Mouse (Mus musculus) embryonic facial prominence, embryonic 12.5 days (tissue): ENCODE measurements around the gene Olfr1128. TPM values are rescaled to one million over a fixed set of nuclear protein-coding genes. Genes with fewer than 3 reads are reported as not detected.
"Not testable (repeated sequence)": the region's sequence is repeated elsewhere in the genome, so short reads cannot be mapped to it uniquely, and the experiment has no call there.

Experiments used
- ATAC-seq: fragments of 200-750 bp; cut with Nextera tagmentation; 2 replicates; pipeline ENCODE4 v1.8.0; 2017; ENCODE audit not compliant: insufficient number of reproducible peaks, insufficient read depth, low FRiP score, low TSS enrichment
- H3K27ac ChIP-seq: fragments of 300-500 bp; sonication (generic); 2 replicates; pipeline ENCODE4 v1.5.1; 2016; ENCODE audit warnings: mild to moderate bottlenecking
- H3K27me3 ChIP-seq: fragments of 300-500 bp; sonication (generic); 2 replicates; pipeline ENCODE4 v1.6.1; 2016; ENCODE audit warnings: mild to moderate bottlenecking, moderate library complexity
- H3K36me3 ChIP-seq: fragments of 300-500 bp; sonication (generic); 2 replicates; pipeline ENCODE4 v1.6.1; 2016; ENCODE audit warnings: mild to moderate bottlenecking
- H3K4me1 ChIP-seq: fragments of 300-500 bp; sonication (generic); 2 replicates; pipeline ENCODE4 v1.6.1; 2016
- H3K4me2 ChIP-seq: fragments of 300-500 bp; sonication (generic); replicated peaks from 2 replicates; pipeline ENCODE4 v1.6.1; 2016; ENCODE audit warnings: mild to moderate bottlenecking, moderate library complexity
- H3K4me3 ChIP-seq: fragments of 300-500 bp; sonication (generic); 2 replicates; pipeline ENCODE4 v1.5.1; 2016; ENCODE audit warnings: mild to moderate bottlenecking
- H3K9ac ChIP-seq: fragments of 300-500 bp; sonication (generic); 2 replicates; pipeline ENCODE4 v1.6.1; 2016; ENCODE audit warnings: mild to moderate bottlenecking, moderate library complexity
- H3K9me3 ChIP-seq: fragments of 300-500 bp; sonication (generic); 2 replicates; pipeline ENCODE4 v1.6.1; 2016; ENCODE audit warnings: mild to moderate bottlenecking, moderate library complexity
- WGBS: fragments of 180-500 bp; shearing (Covaris S2); methylation state at CpG from one replicate; pipeline ENCODE4 v1.1.7; 2016; 5-methylcytosine and 5-hydroxymethylcytosine counted together
- polyA plus RNA-seq: library from polyadenylated mRNA; unstranded; fragments of >200 nt; fragmentation: Nextera tagmentation; extraction: Ambion mirVana; gene quantifications from 2 replicates; pipeline ENCODE4 v1.2.1, GENCODE M21; 2016

Gene Olfr1128
- polyA plus RNA-seq, result not detected in 2 replicates

DNA sequence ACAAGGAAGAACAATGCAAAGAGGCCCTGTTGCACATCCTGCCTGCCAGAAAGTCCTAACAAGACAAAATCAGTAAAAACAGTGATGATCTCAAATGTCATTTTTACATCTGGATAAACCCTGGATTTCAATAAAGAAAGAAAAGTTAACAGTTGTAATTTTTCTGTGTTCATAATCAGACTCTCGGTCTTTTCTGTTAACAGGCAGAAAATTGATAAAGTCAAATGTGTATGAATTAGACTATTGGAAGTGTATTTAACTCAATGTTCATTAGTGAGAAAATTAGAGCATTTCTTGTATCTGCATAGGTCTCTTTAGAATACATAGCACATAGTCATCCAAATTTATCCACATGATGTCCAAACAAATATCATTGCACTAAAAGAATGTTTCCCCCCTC lies at the start of gene Olfr1128:
Gene Olfr1128 (minus strand): TSS at position 101 of the 400 bp plus-strand sequence.
- no peak within 1 kb of the TSS for H3K4me3 ChIP-seq
- H3K36me3 ChIP-seq, result no peaks in the 10 kb centered on the region
- no peaks in the 10 kb centered on the region for H3K4me1 ChIP-seq
- no peaks in the 10 kb centered on the region for H3K27me3 ChIP-seq
- no peak within 1 kb of the TSS for H3K27ac ChIP-seq
- H3K9me3 ChIP-seq, result no peaks in the 10 kb centered on the region
- no peak within 1 kb of the TSS for H3K9ac ChIP-seq
- 94% methylated on average over 1 of the region's 1 CpGs for WGBS
- ATAC-seq, result no peak
- H3K4me2 ChIP-seq, result no peak within 1 kb of the TSS

DNA sequence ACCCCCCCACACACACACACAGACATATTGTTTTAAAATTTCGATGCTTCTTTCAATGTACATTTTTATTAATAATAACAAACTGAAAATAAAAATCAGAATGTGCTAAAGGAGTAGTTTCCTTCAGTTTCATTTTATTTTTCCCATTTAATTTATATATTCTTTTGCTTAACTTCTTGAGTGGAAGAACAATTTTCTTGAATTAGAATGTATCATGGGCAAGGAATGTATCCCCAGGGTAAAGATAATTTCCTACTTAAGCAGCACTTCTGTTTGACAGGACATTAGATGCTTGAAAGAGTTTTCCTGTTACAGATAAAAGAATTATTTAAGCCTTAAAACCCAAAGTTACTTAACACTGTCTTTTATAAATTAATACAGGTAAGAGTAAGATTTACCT lies 28.3 kb upstream of the Olfr1128 start, which contains the start of gene Olfr1129:
Gene Olfr1129 (plus strand): TSS at position 301 of the 400 bp plus-strand sequence.
- not testable (repeated sequence) for H3K4me3 ChIP-seq, H3K27ac ChIP-seq, H3K36me3 ChIP-seq, H3K4me2 ChIP-seq, H3K4me1 ChIP-seq, ATAC-seq, H3K9me3 ChIP-seq, H3K9ac ChIP-seq, H3K27me3 ChIP-seq
- 83% methylated on average over 1 of the region's 1 CpGs for WGBS

DNA sequence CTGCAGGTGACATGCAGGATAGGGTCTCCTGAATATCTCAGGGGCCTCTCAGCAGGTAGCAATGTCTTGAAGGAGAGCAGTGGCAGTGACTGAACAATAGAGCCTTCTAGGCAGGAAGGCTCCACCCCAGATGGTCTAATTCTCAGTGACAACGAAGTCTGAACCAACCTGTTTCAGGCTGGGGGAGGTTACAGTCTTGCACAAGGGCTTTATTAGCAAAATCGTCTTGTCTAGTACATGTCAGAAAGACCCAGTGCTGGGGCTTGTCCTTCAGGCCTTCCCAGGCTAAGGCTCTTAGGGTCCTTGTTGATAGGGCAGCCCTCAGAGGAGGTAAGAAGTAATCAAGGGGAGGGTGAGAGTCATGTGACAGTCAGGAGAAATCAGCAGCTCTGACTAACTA lies 10.5 kb downstream of the Olfr1128 start:
- H3K4me3 ChIP-seq, result no peak overlapping the region
- no peak overlapping the region for H3K27ac ChIP-seq
- H3K9me3 ChIP-seq, result no peaks in the 10 kb centered on the region
- H3K9ac ChIP-seq, result no peak overlapping the region
- H3K4me2 ChIP-seq, result no peak overlapping the region
- 68% methylated on average over 2 of the region's 2 CpGs for WGBS
- H3K4me1 ChIP-seq, result no peaks in the 10 kb centered on the region
- H3K36me3 ChIP-seq, result no peaks in the 10 kb centered on the region
- H3K27me3 ChIP-seq, result no peaks in the 10 kb centered on the region
- ATAC-seq, result no peak

DNA sequence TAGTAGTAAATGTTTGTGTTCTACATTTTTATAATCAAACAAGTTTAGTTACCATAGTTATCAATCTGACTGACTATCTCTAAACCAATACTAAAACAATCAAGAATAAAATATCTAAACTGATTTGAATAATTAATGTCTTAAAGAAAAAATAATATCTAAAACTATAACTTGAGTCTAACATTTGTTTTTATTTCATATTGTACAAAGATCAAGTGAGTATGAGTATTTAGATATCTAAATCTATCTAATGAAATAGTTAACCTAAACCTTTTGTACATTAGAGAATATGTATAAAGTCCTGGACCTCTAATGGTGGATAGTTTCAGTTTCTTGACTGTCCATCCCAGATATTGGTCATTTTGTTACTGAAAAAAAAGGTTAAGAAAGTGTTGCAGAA lies 13.8 kb downstream of the Olfr1128 start, which contains the start of gene Olfr153:
Gene Olfr153 (plus strand): TSS at position 301 of the 400 bp plus-strand sequence.
- Histone ChIP-seq H3K27me3 (no peaks in the 10 kb centered on the region), H3K9me3 (no peaks in the 10 kb centered on the region), H3K4me2 (no peak within 1 kb of the TSS), H3K27ac (no peak within 1 kb of the TSS), H3K9ac (no peak within 1 kb of the TSS), H3K4me1 (no peaks in the 10 kb centered on the region), H3K36me3 (no peaks in the 10 kb centered on the region), H3K4me3 (no peak within 1 kb of the TSS)
- ATAC-seq, result no peak

DNA sequence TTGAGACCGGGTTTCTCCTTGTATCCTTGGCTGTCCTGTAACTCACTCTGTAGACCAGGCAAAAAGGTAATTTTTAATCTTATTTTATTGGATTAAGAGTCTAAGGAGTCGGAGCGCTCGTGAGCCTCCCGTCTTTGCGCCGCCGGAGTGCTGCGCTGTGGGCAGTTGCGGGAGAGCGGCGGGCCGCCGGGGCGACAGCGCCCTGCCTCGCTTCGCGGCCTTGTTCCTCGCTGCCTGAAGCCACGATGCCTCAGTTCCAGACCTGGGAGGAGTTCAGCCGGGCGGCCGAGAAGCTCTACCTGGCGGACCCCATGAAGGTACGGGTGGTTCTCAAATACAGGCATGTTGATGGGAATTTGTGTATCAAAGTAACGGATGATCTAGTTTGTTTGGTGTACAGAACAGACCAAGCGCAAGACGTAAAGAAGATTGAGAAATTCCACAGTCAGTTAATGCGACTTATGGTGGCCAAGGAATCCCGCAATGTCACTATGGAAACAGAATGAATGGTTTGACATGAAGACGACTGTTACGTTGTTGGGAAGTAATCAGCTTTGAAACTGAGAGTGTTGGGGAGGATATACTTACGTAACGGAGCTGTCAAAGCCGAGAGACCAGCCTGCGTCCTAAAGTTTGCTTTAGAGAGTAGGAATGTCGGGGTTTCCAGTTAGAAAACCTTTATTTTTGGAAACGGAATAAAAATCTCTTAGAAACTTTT lies 19.3 kb downstream of the Olfr1128 start:
- Histone ChIP-seq H3K4me3 (peak overlapping the region; percentile 7; the same call in 1 of the 2 replicates), H3K4me2 (peak overlapping the region; percentile 40)
- H3K27me3 ChIP-seq, H3K36me3 ChIP-seq, H3K27ac ChIP-seq, H3K9ac ChIP-seq, H3K9me3 ChIP-seq, ATAC-seq, H3K4me1 ChIP-seq: not testable (repeated sequence)
- 31% methylated on average over 38 of the region's 39 CpGs for WGBS

DNA sequence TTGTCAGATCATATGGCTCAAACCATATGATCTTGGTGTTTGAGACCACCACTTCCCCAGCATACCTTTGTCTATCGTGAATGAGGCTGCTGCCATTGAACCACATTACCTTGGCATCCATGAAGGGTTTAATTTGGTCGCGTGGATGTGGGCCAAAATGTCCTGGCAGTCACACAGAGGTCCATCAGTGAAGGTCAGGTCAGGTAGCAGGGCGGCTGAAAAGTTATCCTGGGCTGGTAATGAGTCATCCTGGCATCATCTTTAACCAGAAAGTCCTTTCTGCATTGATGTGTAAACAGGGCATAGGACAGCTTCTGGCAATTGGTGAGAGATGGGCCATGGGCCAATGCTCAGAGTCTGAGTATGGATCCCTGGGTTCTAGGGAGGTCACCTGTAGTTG lies 24.7 kb downstream of the Olfr1128 start:
- Histone ChIP-seq H3K9me3 (no peaks in the 10 kb centered on the region), H3K4me2 (no peak overlapping the region), H3K27ac (no peak overlapping the region), H3K36me3 (no peaks in the 10 kb centered on the region), H3K4me1 (no peaks in the 10 kb centered on the region), H3K27me3 (no peaks in the 10 kb centered on the region), H3K9ac (no peak overlapping the region), H3K4me3 (no peak overlapping the region)
- ATAC-seq, result no peak
- WGBS, result 88% methylated on average over 4 of the region's 4 CpGs

DNA sequence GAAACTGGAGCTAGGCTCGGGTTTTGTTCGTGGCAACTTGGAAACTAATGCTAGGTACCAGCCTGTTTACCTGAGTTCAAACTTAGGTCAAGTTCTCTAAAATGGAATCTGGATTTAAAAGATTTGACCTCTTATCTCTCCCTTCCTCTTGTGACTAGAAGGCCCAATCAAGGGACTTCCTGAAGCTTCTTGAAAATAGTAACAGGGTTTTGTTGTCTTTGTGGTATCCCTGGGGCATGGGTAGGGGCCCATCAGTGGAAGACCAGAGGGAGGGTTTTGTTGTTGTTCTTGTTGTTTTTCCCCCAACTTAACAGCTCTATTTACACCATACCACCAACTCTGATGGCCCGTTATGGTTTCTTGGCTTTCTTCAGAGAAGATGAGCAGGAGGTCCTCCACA lies 28.8 kb downstream of the Olfr1128 start:
- no peaks in the 10 kb centered on the region for H3K36me3 ChIP-seq

DNA sequence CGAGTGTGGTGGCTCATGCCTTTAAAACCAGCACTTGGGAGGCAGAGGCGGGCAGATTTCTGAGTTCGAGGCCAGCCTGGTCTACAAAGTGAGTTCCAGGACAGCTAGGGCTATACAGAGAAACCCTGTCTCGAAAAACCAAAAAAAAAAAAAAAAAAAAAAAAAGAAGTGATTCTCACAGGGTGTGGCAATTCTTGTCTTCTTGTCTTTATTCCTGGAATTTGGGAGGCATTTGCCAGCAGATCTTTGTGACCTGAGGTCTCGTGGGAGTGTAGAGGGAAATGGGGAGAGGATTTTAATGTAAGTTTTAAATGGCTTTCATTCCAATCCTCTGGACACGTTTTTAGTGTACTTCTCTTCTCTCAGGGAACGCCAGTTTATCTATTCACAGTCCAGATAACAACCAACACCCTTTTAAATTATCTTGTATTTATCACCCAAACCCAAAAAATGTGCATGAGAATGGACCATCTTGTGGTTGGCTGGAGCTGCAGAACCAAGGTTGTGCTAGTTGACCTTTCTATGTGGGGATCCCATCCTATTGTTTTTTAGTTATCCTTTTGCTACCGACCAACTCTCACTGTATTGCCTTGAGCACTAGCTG lies 29.8 kb downstream of the Olfr1128 start:
- Histone ChIP-seq H3K27me3 (no peaks in the 10 kb centered on the region), H3K36me3 (no peaks in the 10 kb centered on the region), H3K9ac (no peak overlapping the region), H3K4me2 (no peak overlapping the region), H3K27ac (no peak overlapping the region), H3K9me3 (no peaks in the 10 kb centered on the region), H3K4me3 (no peak overlapping the region), H3K4me1 (no peaks in the 10 kb centered on the region)
- no peak for ATAC-seq
- WGBS, result 80% methylated on average over 8 of the region's 8 CpGs

More for the DNA sequence above, 28.8 kb downstream of the Olfr1128 start:
- Histone ChIP-seq H3K4me2 (no peak overlapping the region), H3K4me1 (no peaks in the 10 kb centered on the region), H3K9me3 (no peaks in the 10 kb centered on the region), H3K9ac (no peak overlapping the region), H3K27me3 (no peaks in the 10 kb centered on the region), H3K4me3 (no peak overlapping the region), H3K27ac (no peak overlapping the region)
- no peak for ATAC-seq
- WGBS, result 84% methylated on average over 3 of the region's 3 CpGs

DNA sequence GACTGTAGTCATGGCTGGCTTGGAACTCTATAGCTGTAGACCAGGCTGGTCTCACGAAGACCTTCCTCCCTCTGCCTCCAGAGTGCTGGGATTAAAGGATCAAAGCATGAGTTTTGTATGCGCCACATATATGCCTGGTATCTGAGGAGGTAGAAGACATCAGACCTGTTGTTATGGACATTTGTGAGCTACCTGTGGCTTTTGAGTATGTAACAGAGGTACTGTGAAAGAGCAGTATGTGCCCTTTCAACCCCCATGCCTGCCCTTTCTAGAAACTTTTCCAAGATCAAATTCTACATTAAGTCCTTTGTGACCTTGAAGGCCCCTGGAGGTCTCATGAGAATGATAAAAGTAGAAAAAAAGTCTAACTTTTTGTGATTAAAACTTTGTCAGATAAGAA lies 30.3 kb downstream of the Olfr1128 start:
- no peak overlapping the region for H3K9ac ChIP-seq
- 93% methylated on average over 2 of the region's 2 CpGs for WGBS
- ATAC-seq, result no peak
- no peaks in the 10 kb centered on the region for H3K9me3 ChIP-seq
- H3K27ac ChIP-seq, result no peak overlapping the region
- no peaks in the 10 kb centered on the region for H3K27me3 ChIP-seq
- no peak overlapping the region for H3K4me3 ChIP-seq
- no peak overlapping the region for H3K4me2 ChIP-seq
- no peaks in the 10 kb centered on the region for H3K36me3 ChIP-seq
- H3K4me1 ChIP-seq, result no peaks in the 10 kb centered on the region

DNA sequence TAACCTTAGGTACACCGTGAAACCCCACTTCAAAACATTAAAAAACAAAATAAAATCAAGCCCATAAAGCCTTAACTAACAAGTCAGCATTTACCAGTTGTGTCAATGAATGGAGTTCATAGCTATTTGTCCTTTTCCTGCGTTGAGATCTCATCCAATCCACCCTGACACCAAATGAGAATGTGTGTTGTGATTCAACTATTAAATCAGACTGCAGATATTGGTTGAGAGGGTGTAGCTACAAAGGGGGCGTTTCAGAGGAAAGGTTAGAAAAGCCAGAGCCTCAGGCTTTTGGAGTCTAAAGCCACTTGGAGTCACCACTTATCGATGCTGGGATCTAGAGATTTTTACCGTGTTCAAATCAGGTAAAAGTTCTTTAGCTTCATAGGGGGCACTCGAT lies 39.1 kb downstream of the Olfr1128 start, which contains the start of gene Pramel6:
Gene Pramel6 (plus strand): TSS at position 301 of the 400 bp plus-strand sequence.
- Histone ChIP-seq H3K9ac (no peak within 1 kb of the TSS), H3K4me3 (no peak within 1 kb of the TSS)
- 91% methylated on average over 6 of the region's 6 CpGs for WGBS

DNA sequence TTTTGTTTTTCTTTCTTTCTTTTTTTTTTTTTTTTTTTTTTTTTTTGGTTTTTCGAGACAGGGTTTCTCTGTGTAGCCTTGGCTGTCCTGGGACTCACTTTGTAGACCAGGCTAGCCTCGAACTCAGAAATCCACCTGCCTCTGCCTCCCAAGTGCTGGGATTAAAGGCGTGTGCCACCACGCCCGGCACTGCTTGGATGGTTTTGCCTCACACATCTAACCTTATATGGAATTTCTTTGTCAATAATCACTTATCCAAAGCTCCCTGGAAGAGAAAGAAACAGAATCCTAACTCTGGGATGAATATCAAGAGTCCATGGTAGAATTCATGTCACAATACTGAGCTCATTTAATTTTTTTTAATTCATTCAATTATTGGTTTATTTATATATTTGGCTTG lies 48.3 kb downstream of the Olfr1128 start, which contains the start of gene Pramel7:
Gene Pramel7 (minus strand): TSS at position 101 of the 400 bp plus-strand sequence.
- ATAC-seq, H3K36me3 ChIP-seq, H3K27ac ChIP-seq, H3K4me2 ChIP-seq, H3K4me3 ChIP-seq, H3K9ac ChIP-seq, H3K27me3 ChIP-seq, H3K9me3 ChIP-seq, H3K4me1 ChIP-seq: not testable (repeated sequence)
- 87% methylated on average over 4 of the region's 5 CpGs for WGBS

More for the DNA sequence above, 39.1 kb downstream of the Olfr1128 start, which contains the start of gene Pramel6:
- Histone ChIP-seq H3K36me3 (no peaks in the 10 kb centered on the region), H3K4me1 (no peaks in the 10 kb centered on the region), H3K9me3 (no peaks in the 10 kb centered on the region), H3K27ac (no peak within 1 kb of the TSS), H3K27me3 (no peaks in the 10 kb centered on the region), H3K4me2 (no peak within 1 kb of the TSS)
- ATAC-seq, result no peak
